Mouse (Mus musculus): ENCODE measurements around the gene Hdhd5.

The Hdhd5 gene

GRCm38 (mm10) chr6:120536337-120536736 is 5.2 kb upstream of the Hdhd5 start:
- in situ Hi-C loops (cut with MboI; ENCODE audit: unreplicated experiment in 2 of 2): loop anchor here (5.0 kb wide), 3 partner anchors 41 to 201 kb away; no protein-coding TSS in a partner anchor

- in situ Hi-C loops (cut with MboI; ENCODE audit: unreplicated experiment in 2 of 2): no loop called here
These were observed 1.5 kb upstream of the Hdhd5 start for GRCm38 (mm10) chr6:120532594-120532993.

GRCm38 (mm10) chr6:120529123-120529522 is 2.0 kb downstream of the Hdhd5 start:
- in situ Hi-C loops (cut with MboI; ENCODE audit: unreplicated experiment in 2 of 2): no loop called here

- in situ Hi-C loops (cut with MboI; ENCODE audit: unreplicated experiment in 2 of 2): no loop called here
These were observed 6.3 kb downstream of the Hdhd5 start for GRCm38 (mm10) chr6:120524796-120525195.

- in situ Hi-C loops (cut with MboI; ENCODE audit: unreplicated experiment in 2 of 2): no loop called here
These were observed 11.5 kb downstream of the Hdhd5 start for GRCm38 (mm10) chr6:120519647-120520046.

- in situ Hi-C loops (cut with MboI; ENCODE audit: unreplicated experiment in 2 of 2): no loop called here
These were observed 13.8 kb downstream of the Hdhd5 start for GRCm38 (mm10) chr6:120517311-120517710.

GRCm38 (mm10) chr6:120516879-120517278 is 14.2 kb downstream of the Hdhd5 start:
- in situ Hi-C loops (cut with MboI; ENCODE audit: unreplicated experiment in 2 of 2): no loop called here

- in situ Hi-C loops (cut with MboI; ENCODE audit: unreplicated experiment in 2 of 2): no loop called here
These were observed 14.7 kb downstream of the Hdhd5 start for GRCm38 (mm10) chr6:120516422-120516821.

- in situ Hi-C loops (cut with MboI; ENCODE audit: unreplicated experiment in 2 of 2): no loop called here
These were observed 19.9 kb downstream of the Hdhd5 start for GRCm38 (mm10) chr6:120511212-120511611.

- in situ Hi-C loops (cut with MboI; ENCODE audit: unreplicated experiment in 2 of 2): no loop called here
These were observed 20.7 kb downstream of the Hdhd5 start for GRCm38 (mm10) chr6:120510425-120510824.

GRCm38 (mm10) chr6:120509975-120510374 is 21.1 kb downstream of the Hdhd5 start:
- in situ Hi-C loops (cut with MboI; ENCODE audit: unreplicated experiment in 2 of 2): no loop called here

GRCm38 (mm10) chr6:120508645-120509044 is 22.5 kb downstream of the Hdhd5 start:
- in situ Hi-C loops (cut with MboI; ENCODE audit: unreplicated experiment in 2 of 2): no loop called here

- in situ Hi-C loops (cut with MboI; ENCODE audit: unreplicated experiment in 2 of 2): no loop called here
These were observed 25.6 kb downstream of the Hdhd5 start for GRCm38 (mm10) chr6:120505531-120505930.

GRCm38 (mm10) chr6:120504051-120504450 is 27.1 kb downstream of the Hdhd5 start:
- in situ Hi-C loops (cut with MboI; ENCODE audit: unreplicated experiment in 2 of 2): no loop called here

GRCm38 (mm10) chr6:120496544-120496943 is 34.6 kb downstream of the Hdhd5 start:
- in situ Hi-C loops (cut with MboI; ENCODE audit: unreplicated experiment in 2 of 2): no loop called here

GRCm38 (mm10) chr6:120493374-120494181 is 37.5 kb downstream of the Hdhd5 start, which contains the start of gene Tmem121b:
Gene Tmem121b (minus strand): TSS chr6:120493807.
- in situ Hi-C loops (cut with MboI; ENCODE audit: unreplicated experiment in 2 of 2): no loop called here

GRCm38 (mm10) chr6:120492499-120493373 is 38.4 kb downstream of the Hdhd5 start:
- in situ Hi-C loops (cut with MboI; ENCODE audit: unreplicated experiment in 2 of 2): no loop called here

- in situ Hi-C loops (cut with MboI; ENCODE audit: unreplicated experiment in 2 of 2): no loop called here
These were observed 39.1 kb downstream of the Hdhd5 start for GRCm38 (mm10) chr6:120491862-120492498.

GRCm38 (mm10) chr6:120491064-120491463 is 40.1 kb downstream of the Hdhd5 start:
- in situ Hi-C loops (cut with MboI; ENCODE audit: unreplicated experiment in 2 of 2): no loop called here

- in situ Hi-C loops (cut with MboI; ENCODE audit: unreplicated experiment in 2 of 2): no loop called here
These were observed 41.7 kb downstream of the Hdhd5 start for GRCm38 (mm10) chr6:120489461-120489860.

- in situ Hi-C loops (cut with MboI; ENCODE audit: unreplicated experiment in 2 of 2): no loop called here
These were observed 42.5 kb downstream of the Hdhd5 start for GRCm38 (mm10) chr6:120488647-120489046.
